Mouse (Mus musculus) gastrocnemius, postnatal 36 days (tissue): ENCODE data around the gene Vmn1r71. TPM values are rescaled to one million over a fixed set of nuclear protein-coding genes. Genes with fewer than 3 reads are reported as not detected.
"Not testable (repeated sequence)": the region's sequence is repeated elsewhere in the genome, so short reads cannot be mapped to it uniquely, and the experiment has no call there.

Experiments
- DNase-seq, 2 experiments: peaks; one replicate each; pipeline ENCODE4 v3.0.0; 2022
- intact Hi-C: fragments of 180-260 bp; cut with DNase I; formaldehyde crosslinking; loops from one replicate; pipeline ENCODE4 v1.15.1; 2025
- long read RNA-seq, 2 experiments: library from polyadenylated mRNA; stranded (forward); transcript quantifications; one replicate each; pipeline ENCODE4 v2.0.0; 2021
- total RNA-seq, 2 experiments: library from RNA; stranded (reverse); gene quantifications; 2 replicates each; pipeline ENCODE4 v1.2.3; 2021

Vmn1r71 gene
- not detected for total RNA-seq
- long read RNA-seq, experiment 1: 0 reads
- long read RNA-seq, experiment 2: 0 reads

DNA sequence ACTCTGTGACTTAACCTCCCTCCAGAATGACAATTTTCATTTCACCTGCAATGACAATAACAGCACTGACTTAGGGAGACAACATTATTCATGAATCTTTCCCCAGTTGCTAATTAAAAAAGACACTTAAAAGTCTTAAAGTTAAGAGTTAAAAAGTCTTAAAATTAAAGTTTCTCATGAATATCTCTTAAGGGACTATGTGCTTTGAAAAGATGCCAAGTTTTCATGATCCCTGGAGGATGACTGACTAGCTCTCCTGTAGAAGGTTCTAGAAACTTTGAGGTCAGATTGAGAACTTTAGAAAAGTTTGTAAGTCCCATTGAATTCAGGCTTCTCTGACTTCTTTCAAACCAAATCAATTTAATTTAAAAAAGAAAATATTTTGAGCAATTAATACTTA is at the start of gene Vmn1r71:
Gene Vmn1r71 (minus strand): TSS at position 101 of the 400 bp plus-strand sequence.
- no peak for DNase-seq
- intact Hi-C loops: no loop called here

DNA sequence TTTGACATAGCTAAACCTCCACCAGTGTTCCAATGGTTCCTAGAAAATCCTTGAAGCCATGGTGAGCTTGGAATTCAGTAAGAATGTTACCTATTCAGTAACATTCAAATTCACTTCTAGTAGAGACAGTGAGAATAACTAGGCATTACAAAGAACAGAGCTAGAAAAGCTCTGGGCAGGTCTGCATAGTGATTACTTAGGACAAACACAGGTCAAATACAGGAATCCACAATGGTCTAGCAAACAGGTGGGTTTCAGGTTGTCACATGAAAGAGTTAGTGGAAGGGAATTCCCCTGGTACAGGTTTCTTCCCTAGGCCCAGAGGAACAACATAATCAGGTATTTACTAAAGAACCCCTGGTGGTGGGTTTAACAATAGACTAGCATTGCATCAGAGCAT is 3.4 kb upstream of the Vmn1r71 start:
- intact Hi-C loops, DNase-seq: not testable (repeated sequence)

Other genes with a start within 250 kb of the Vmn1r71 start
- gene Vmn1r68, start 195.9 kb downstream of the Vmn1r71 start, total RNA-seq: not detected
- gene Vmn1r69, start 140.7 kb downstream of the Vmn1r71 start, total RNA-seq: not detected
- not detected for gene Vmn1r70, start 122.8 kb downstream of the Vmn1r71 start, total RNA-seq
- not detected for gene Nlrp4b, start 66.6 kb downstream of the Vmn1r71 start, total RNA-seq
- not detected for gene Zscan4b, start 150.7 kb upstream of the Vmn1r71 start, total RNA-seq